ENCODE assay signal across 10 mouse cellular contexts in genomic region chr4:109974655-109975380, GRCm38 (mm10). TPM values are rescaled to one million over a fixed set of nuclear protein-coding genes. Genes with fewer than 3 reads are reported as not detected.
A peak's percentile ranks its signal among the peaks of the same experiment; 100 is the strongest.
DNase-seq lines count a peak whose midpoint lies in the region; ATAC-seq and TF ChIP-seq lines count a peak whose summit lies in the region.
"Had no signal": no experiment of that assay in that cellular context is flagged by ENCODE, and none has a peak within 500 bp of the region (broad histone marks: within the 10 kb centered on the region; RNA-seq: fewer than 3 reads in every experiment).

No protein-coding gene starts in this region.

- peaks cover 19% of the 10 kb centered on the region for H3K4me1 ChIP-seq in intestine, embryonic 15.5 days (replicated peaks)
- H3K4me1 ChIP-seq in intestine, postnatal 0 days (replicated peaks; ENCODE audit: control insufficient read depth, insufficient read depth, low read length): no peaks in the 10 kb centered on the region
- H3K4me1 ChIP-seq in forebrain, embryonic 14.5 days (ENCODE audit: control insufficient read depth, insufficient read depth, low read length): no peaks in the 10 kb centered on the region
- H3K4me1 ChIP-seq in midbrain, embryonic 12.5 days: peaks cover 28% of the 10 kb centered on the region

- DNase-seq in embryo, embryonic 10.5 days (ENCODE audit: low spot score): peak; percentile 44
- peak; percentile 35 for DNase-seq in forebrain, embryonic 14.5 days (ENCODE audit: low spot score)
- DNase-seq in cerebellum, postnatal 25 days: no peak
- DNase-seq in gastrocnemius, adult 18-20 months (ENCODE audit: low spot score): no peak

- H3K9ac ChIP-seq in intestine, embryonic 15.5 days: no peak overlapping the region
- H3K9ac ChIP-seq in intestine, postnatal 0 days (ENCODE audit: low read depth, low read length): no peak overlapping the region
- H3K9ac ChIP-seq in forebrain, embryonic 14.5 days (ENCODE audit: low read length): peak overlapping the region; percentile 59
- H3K9ac ChIP-seq in midbrain, embryonic 12.5 days (replicated peaks): no peak overlapping the region; the same call in 1 of the 2 replicates
- H3K9ac ChIP-seq: stomach, embryonic 15.5 days had no signal

- 2% methylated on average over 33 of the region's 33 CpGs for WGBS in intestine, embryonic 15.5 days
- 1% methylated on average over 33 of the region's 33 CpGs for WGBS in intestine, postnatal 0 days
- 2% methylated on average over 33 of the region's 33 CpGs for WGBS in forebrain, embryonic 14.5 days
- WGBS in midbrain, embryonic 12.5 days: 2% methylated on average over 33 of the region's 33 CpGs

- H3K4me3 ChIP-seq in intestine, embryonic 15.5 days (replicated peaks): no peak overlapping the region
- no peak overlapping the region for H3K4me3 ChIP-seq in intestine, postnatal 0 days (ENCODE audit: low read depth, low read length)
- H3K4me3 ChIP-seq in forebrain, embryonic 14.5 days (ENCODE audit: low read depth, low read length): peak overlapping the region; percentile 60
- peak overlapping the region; percentile 52 for H3K4me3 ChIP-seq in midbrain, embryonic 12.5 days
- H3K4me3 ChIP-seq: erythroblast, embryonic 14.5 days; stomach, embryonic 15.5 days had no signal

- H3K27ac ChIP-seq in intestine, embryonic 15.5 days: no peak overlapping the region
- H3K27ac ChIP-seq in intestine, postnatal 0 days (ENCODE audit: low read depth, low read length): no peak overlapping the region
- H3K27ac ChIP-seq in forebrain, embryonic 14.5 days (ENCODE audit: low read depth, low read length): peak overlapping the region; percentile 90
- H3K27ac ChIP-seq in midbrain, embryonic 12.5 days (replicated peaks): peak overlapping the region; percentile 25
- H3K27ac ChIP-seq: stomach, embryonic 15.5 days had no signal

- ATAC-seq in intestine, embryonic 15.5 days: 0 out of 2 replicates have a peak, but pooled peaks have one; percentile 16
- ATAC-seq in intestine, postnatal 0 days: no peak
- no peak for ATAC-seq in forebrain, embryonic 14.5 days
- ATAC-seq in midbrain, embryonic 12.5 days (ENCODE audit: low FRiP score, low read depth): no peak
- ATAC-seq in inflammation-experienced regulatory T-cells, adult 6 months: no peak

- H3K36me3 ChIP-seq in intestine, embryonic 15.5 days: no peaks in the 10 kb centered on the region
- no peaks in the 10 kb centered on the region for H3K36me3 ChIP-seq in intestine, postnatal 0 days (ENCODE audit: control insufficient read depth, insufficient read depth)
- no peaks in the 10 kb centered on the region for H3K36me3 ChIP-seq in forebrain, embryonic 14.5 days (ENCODE audit: control insufficient read depth, insufficient read depth, low read length)
- no peaks in the 10 kb centered on the region for H3K36me3 ChIP-seq in midbrain, embryonic 12.5 days
- H3K36me3 ChIP-seq: stomach, embryonic 15.5 days had no signal

- H3K4me2 ChIP-seq in intestine, embryonic 15.5 days (replicated peaks): peak overlapping the region; percentile 15; the same call in 1 of the 2 replicates
- H3K4me2 ChIP-seq in intestine, postnatal 0 days (replicated peaks; ENCODE audit: low read depth): no peak overlapping the region
- H3K4me2 ChIP-seq in forebrain, embryonic 14.5 days (ENCODE audit: low read length): peak overlapping the region; percentile 81
- H3K4me2 ChIP-seq in midbrain, embryonic 12.5 days (replicated peaks): peak overlapping the region; percentile 39
- H3K4me2 ChIP-seq: stomach, embryonic 15.5 days had no signal

- TF ChIP-seq CTCF in intestine, postnatal 0 days (IDR thresholded peaks at IDR 0.05; ENCODE audit: low read depth): no peak

- peaks cover 83% of the 10 kb centered on the region for H3K27me3 ChIP-seq in intestine, embryonic 15.5 days (replicated peaks)
- H3K27me3 ChIP-seq in intestine, postnatal 0 days (replicated peaks; ENCODE audit: control insufficient read depth, insufficient read depth, low read length): peaks cover 81% of the 10 kb centered on the region
- peaks cover 44% of the 10 kb centered on the region for H3K27me3 ChIP-seq in forebrain, embryonic 14.5 days (replicated peaks; ENCODE audit: control insufficient read depth, insufficient read depth, low read length)
- H3K27me3 ChIP-seq in midbrain, embryonic 12.5 days: peaks cover 96% of the 10 kb centered on the region

- H3K9me3 ChIP-seq in intestine, embryonic 15.5 days: no peaks in the 10 kb centered on the region
- H3K9me3 ChIP-seq in intestine, postnatal 0 days (ENCODE audit: control insufficient read depth): no peaks in the 10 kb centered on the region
- H3K9me3 ChIP-seq in forebrain, embryonic 14.5 days (replicated peaks; ENCODE audit: control insufficient read depth, low read length): no peaks in the 10 kb centered on the region
- H3K9me3 ChIP-seq in midbrain, embryonic 12.5 days: no peaks in the 10 kb centered on the region
- H3K9me3 ChIP-seq: stomach, embryonic 15.5 days had no signal

RNA-seq across cellular contexts. Expression of gene Dmrta2, which starts 3.0 kb away (rescaled TPM):
- 0.05 TPM in 2 replicates for polyA plus RNA-seq in intestine, embryonic 15.5 days (2015; fragmentation: Nextera tagmentation; extraction: Ambion mirVana)
- not detected in 2 replicates for polyA plus RNA-seq in intestine, postnatal 0 days (2015; fragmentation: Nextera tagmentation; extraction: Ambion mirVana)
- polyA plus RNA-seq in forebrain, embryonic 14.5 days (2014; fragmentation: Nextera tagmentation; extraction: Ambion mirVana): 4.1 and 5.9 TPM in 2 replicates
- polyA plus RNA-seq in midbrain, embryonic 12.5 days (2016; fragmentation: Nextera tagmentation; extraction: Ambion mirVana): 3.2 TPM in 2 replicates
- under 1 TPM; 0.07 TPM for total RNA-seq in gastrocnemius, adult 18-20 months (2021)
- polyA plus RNA-seq in inflammation-experienced regulatory T-cells, adult 6 months (2017; shearing (Covaris generic)): not detected

Comparison
In these comparisons a context has a peak if more than half of its experiments do, and no peak if none do; other contexts are left out.
1. H3K27ac ChIP-seq: peak in forebrain, embryonic 14.5 days (single experiment) and midbrain, embryonic 12.5 days (single experiment); none in intestine, embryonic 15.5 days (single experiment) and intestine, postnatal 0 days (single experiment).
2. H3K4me3 ChIP-seq: peak in forebrain, embryonic 14.5 days (single experiment) and midbrain, embryonic 12.5 days (single experiment); none in intestine, embryonic 15.5 days (single experiment) and intestine, postnatal 0 days (single experiment).
3. DNase-seq: peak in embryo, embryonic 10.5 days (single experiment) and forebrain, embryonic 14.5 days (single experiment); none in cerebellum, postnatal 25 days (0 of 2) and gastrocnemius, adult 18-20 months (single experiment).